Mouse (Mus musculus): Measurements from ENCODE around the gene Ski. TPM values are rescaled to one million over a fixed set of nuclear protein-coding genes. Genes with fewer than 3 reads are reported as not detected.

Gene Ski
- total RNA-seq, 2 experiments from 2014 or later = 47.5 to 60.6 TPM

GRCm38 (mm10) chr4:155184248-155185070, 37.9 kb downstream of the Ski start:
- no peak for DNase-seq (ENCODE audit: low spot score in 2 of 2)

- no peak for DNase-seq (ENCODE audit: low spot score in 2 of 2)
These were observed 39.2 kb downstream of the Ski start for GRCm38 (mm10) chr4:155183201-155183600.

- DNase-seq (ENCODE audit: low spot score in 2 of 2) = no peak
These were observed 43.3 kb downstream of the Ski start for GRCm38 (mm10) chr4:155178981-155179512.

GRCm38 (mm10) chr4:155178274-155178673, 44.1 kb downstream of the Ski start:
- no peak for DNase-seq (ENCODE audit: low spot score in 2 of 2)

- DNase-seq (ENCODE audit: low spot score in 2 of 2) = no peak
These were observed 46.2 kb downstream of the Ski start for GRCm38 (mm10) chr4:155176210-155176609.

GRCm38 (mm10) chr4:155173822-155174785, 48.3 kb downstream of the Ski start:
- DNase-seq (ENCODE audit: low spot score in 2 of 2) = no peak

GRCm38 (mm10) chr4:155172909-155173821, 49.2 kb downstream of the Ski start:
- peak; percentile 89 to 90 for DNase-seq (ENCODE audit: low spot score in 2 of 2)

- no peak for DNase-seq (ENCODE audit: low spot score in 2 of 2)
These were observed 50.3 kb downstream of the Ski start for GRCm38 (mm10) chr4:155171961-155172533.

- no peak for DNase-seq (ENCODE audit: low spot score in 2 of 2)
These were observed 51.7 kb downstream of the Ski start for GRCm38 (mm10) chr4:155170614-155171212.

GRCm38 (mm10) chr4:155168835-155169252, 53.5 kb downstream of the Ski start:
- no peak for DNase-seq (ENCODE audit: low spot score in 2 of 2)

GRCm38 (mm10) chr4:155165861-155166260, 56.5 kb downstream of the Ski start:
- DNase-seq (ENCODE audit: low spot score in 2 of 2) = no peak

- DNase-seq (ENCODE audit: low spot score in 2 of 2) = peak; percentile 50 to 57
These were observed 57.8 kb downstream of the Ski start for GRCm38 (mm10) chr4:155164550-155164949.

GRCm38 (mm10) chr4:155163685-155164084, 58.7 kb downstream of the Ski start:
- DNase-seq (ENCODE audit: low spot score in 2 of 2) = no peak

- DNase-seq (ENCODE audit: low spot score in 2 of 2) = no peak
These were observed 59.1 kb downstream of the Ski start for GRCm38 (mm10) chr4:155163320-155163651.

- no peak for DNase-seq (ENCODE audit: low spot score in 2 of 2)
These were observed 59.7 kb downstream of the Ski start for GRCm38 (mm10) chr4:155162433-155163319.

- no peak for DNase-seq (ENCODE audit: low spot score in 2 of 2)
These were observed 63.9 kb downstream of the Ski start for GRCm38 (mm10) chr4:155158543-155158917.

- DNase-seq (ENCODE audit: low spot score in 2 of 2) = no peak
These were observed 64.4 kb downstream of the Ski start for GRCm38 (mm10) chr4:155157871-155158542.

GRCm38 (mm10) chr4:155156734-155157133, 65.7 kb downstream of the Ski start:
- no peak for DNase-seq (ENCODE audit: low spot score in 2 of 2)
